Mouse (Mus musculus) CH12F3 (cell line): ENCODE measurements around the gene Iqsec1.

Experiments used
- in situ Hi-C: fragments of 300-500 bp; cut with MboI; formaldehyde crosslinking; loops from 2 replicates; pipeline ENCODE4 v1.14.3; 2020; ENCODE audit warnings: low sequenced_read_pairs

Gene Iqsec1

GRCm38 (mm10) chr6:90711476-90712035, 276.9 kb downstream of the Iqsec1 start:
- in situ Hi-C loops: no loop called here

- in situ Hi-C loops: no loop called here
Measured at GRCm38 (mm10) chr6:90710778-90711177, 277.7 kb downstream of the Iqsec1 start.

GRCm38 (mm10) chr6:90709929-90710777, 278.3 kb downstream of the Iqsec1 start:
- in situ Hi-C loops: no loop called here

DNA sequence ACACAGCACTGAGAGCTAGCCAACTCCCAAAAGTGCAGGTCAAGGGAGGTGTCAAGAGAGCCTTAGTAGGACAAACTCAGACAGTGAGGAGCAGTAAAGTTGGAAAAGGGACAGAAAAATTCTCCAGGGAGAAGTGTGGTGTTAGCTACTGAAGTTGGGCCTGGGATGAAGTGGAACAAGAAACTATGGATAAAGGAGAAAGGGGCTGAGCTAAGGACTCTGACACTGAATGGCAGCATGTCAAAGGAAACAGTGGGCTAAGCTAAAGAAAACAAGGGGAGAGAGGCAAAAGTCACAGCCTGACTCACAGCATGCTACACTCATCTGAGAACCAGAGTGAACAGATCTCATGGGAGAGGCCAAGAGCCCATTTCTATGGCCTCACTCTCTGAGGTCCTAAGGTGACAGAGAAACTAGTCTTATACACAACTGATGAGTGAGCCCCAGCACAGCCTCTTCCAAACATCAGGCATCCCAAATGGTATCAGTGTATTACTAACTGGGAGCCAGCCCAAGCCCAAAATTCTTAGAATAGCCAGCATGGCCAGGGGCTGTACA, 280.3 kb downstream of the Iqsec1 start:
- in situ Hi-C loops: no loop called here

GRCm38 (mm10) chr6:90707143-90707542, 281.3 kb downstream of the Iqsec1 start:
- in situ Hi-C loops: no loop called here

- in situ Hi-C loops: no loop called here
Measured at GRCm38 (mm10) chr6:90706490-90706889, 282.0 kb downstream of the Iqsec1 start.

GRCm38 (mm10) chr6:90705738-90706137, 282.7 kb downstream of the Iqsec1 start:
- in situ Hi-C loops: no loop called here

- in situ Hi-C loops: no loop called here
Measured at GRCm38 (mm10) chr6:90704705-90705344, 283.7 kb downstream of the Iqsec1 start.

GRCm38 (mm10) chr6:90703782-90704181, 284.7 kb downstream of the Iqsec1 start:
- in situ Hi-C loops: no loop called here

GRCm38 (mm10) chr6:90702837-90703735, 285.4 kb downstream of the Iqsec1 start:
- in situ Hi-C loops: no loop called here

DNA sequence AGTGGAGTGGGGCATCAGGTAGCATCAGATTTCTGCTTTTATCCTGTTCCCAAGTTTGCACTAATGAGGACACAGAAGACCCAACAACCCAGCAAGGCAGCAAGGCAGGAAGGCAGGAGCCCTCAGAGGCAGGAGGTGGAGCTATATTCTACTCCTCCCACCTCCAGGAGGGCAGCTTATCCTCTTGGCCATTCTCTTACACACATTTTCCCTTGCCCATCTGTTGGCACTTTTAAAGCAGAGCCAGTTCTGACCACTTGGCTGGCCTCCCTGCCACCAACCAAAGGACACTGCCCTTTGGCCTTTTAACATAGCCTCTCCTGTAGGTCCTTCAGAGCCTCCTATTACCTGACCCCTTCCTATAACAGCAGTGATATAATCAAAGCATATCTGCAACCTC, 286.3 kb downstream of the Iqsec1 start:
- in situ Hi-C loops: no loop called here

DNA sequence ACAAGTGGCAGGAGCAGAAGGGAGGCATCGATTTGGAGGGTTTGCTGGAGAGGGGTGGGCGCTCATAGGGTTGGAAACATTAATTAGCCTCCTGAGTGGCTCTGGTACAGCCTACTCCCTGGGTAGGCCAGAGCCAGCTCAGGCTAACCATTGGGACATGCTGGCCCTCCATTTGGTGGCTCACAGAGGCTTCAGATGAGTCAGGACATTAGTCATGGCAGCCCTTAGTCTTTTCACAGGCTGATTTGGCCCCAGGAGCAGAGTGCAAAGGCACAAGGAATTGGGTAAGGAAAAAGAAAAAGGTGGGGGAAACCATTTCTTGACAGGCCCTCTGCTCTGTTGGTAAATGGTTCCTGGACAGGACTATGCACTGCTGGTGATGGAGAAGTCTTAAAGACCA, 287.1 kb downstream of the Iqsec1 start:
- in situ Hi-C loops: no loop called here

DNA sequence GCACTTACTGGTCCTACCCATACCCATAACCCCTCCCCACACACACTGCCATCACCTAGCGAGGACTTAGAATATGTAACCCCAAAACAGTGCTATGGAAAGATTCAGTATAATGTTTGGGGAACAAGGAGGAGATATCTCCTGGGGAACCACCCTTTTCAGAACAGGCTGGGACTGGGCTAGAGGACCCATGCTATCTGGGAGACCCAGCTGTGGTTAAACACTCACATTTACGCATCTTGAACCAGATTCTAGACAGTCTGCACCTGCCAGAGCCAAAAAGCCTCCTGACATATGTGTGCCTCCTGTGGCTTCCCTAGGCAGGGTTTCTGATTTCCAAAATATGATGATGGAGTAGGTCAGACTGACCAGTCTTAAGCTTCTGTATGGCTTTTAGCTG, 287.7 kb downstream of the Iqsec1 start:
- in situ Hi-C loops: no loop called here

DNA sequence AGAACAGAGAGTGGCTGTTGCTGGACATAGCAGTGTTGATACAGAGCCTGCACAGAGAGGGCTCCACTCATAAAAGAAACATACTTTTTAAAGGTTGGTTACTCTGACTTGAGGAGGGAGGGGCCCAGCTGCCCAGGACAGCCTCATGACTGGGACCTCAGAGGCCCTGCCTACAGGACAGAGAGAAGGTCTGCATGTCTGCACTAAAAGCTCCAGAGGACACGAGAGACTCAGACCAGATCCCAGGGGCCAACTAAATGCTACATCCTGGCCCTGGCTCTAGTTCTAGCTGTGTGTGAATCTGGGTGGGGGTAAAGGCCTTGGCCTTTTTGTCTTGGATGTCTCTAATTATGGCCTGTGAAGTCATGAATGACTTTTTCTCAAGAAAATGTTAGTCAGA, 288.4 kb downstream of the Iqsec1 start:
- in situ Hi-C loops: no loop called here

DNA sequence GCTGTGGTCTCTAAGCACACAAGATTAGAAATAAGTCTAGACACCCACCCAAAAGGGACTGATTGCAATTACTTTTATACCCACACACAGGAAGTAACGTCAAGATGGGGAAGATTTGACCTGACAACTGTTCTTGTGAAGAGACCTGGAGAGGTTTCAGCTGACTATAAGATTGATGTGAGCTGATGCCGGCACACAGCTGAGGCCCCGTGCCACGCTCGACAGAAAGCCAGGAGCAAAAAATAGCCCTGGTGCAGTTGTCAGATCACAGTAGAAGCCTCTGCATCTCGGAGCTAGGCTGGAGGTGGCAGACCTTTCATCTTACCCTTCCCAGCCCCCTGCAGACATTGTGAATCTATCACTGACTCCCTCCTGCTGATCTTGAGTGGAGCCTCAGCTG, 289.6 kb downstream of the Iqsec1 start:
- in situ Hi-C loops: no loop called here

DNA sequence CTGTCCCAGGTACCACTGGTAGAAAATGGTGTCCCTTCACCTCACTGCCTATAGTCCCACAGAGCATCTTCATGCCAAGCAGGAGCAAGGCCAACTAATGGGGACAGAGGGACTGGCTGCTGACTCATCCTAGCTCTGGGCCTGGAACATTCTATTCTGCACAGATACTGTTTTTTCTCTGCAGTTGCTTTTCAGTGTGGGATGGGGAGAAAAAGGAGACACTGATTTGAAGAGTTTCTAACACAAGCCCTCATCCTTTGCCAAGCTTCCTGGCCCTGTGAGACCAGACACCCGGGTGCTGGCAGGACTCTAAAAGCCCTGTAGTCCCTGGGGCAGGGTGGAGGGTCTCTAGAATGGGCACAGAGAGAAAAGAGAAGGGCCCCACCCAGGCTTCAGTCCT, 292.7 kb downstream of the Iqsec1 start:
- in situ Hi-C loops: no loop called here

GRCm38 (mm10) chr6:90692404-90692803, 296.1 kb downstream of the Iqsec1 start:
- in situ Hi-C loops: no loop called here

GRCm38 (mm10) chr6:90691935-90692334, 296.6 kb downstream of the Iqsec1 start:
- in situ Hi-C loops: no loop called here

DNA sequence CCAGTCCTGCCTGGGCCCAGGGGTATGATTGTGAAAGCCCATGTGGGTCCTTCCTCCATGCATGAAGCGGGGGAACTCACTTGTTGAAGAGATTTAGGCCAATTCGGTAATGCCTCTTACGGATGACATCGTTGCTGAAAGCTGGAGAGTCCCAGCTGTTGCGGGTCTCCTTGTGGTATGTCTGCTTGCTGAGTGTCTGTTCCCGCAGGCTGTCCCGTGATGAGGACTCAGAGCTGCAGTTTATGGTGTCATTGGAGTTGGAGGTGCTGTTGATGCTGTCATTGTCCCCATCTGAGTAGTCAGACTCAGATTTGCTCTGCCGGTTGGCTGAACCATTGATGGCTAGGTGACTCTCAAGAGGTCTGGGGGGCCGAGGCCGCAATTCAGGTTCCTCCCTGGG, 299.0 kb downstream of the Iqsec1 start:
- in situ Hi-C loops: no loop called here

- in situ Hi-C loops: no loop called here
Measured at GRCm38 (mm10) chr6:90688742-90689141, 299.7 kb downstream of the Iqsec1 start.

DNA sequence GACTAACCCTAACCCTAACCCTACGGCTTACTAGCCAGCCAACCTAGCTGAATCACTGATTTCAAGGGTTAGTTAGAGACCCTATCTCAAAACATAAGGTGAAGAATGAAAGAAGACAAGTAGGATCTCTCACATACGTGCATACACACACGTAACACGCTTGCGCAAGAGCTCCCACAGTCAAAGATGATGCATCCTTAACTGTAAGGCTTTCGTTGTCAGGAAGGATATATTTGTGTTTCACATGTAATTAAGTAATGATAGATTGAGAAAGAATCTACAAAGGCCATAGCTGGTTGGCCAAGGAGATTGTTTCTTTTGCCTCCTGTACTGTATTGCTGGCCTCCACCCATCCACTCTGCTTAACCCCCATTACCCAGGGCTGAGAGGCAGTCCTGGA, 300.5 kb downstream of the Iqsec1 start:
- in situ Hi-C loops: no loop called here
